Mouse (Mus musculus) stomach, postnatal 0 days (tissue): ENCODE data around the gene Ptpn11. TPM values are rescaled to one million over a fixed set of nuclear protein-coding genes. Genes with fewer than 3 reads are reported as not detected.

ENCODE experiments used
- ATAC-seq: fragments of 200-750 bp; cut with Nextera tagmentation; 2 replicates; pipeline ENCODE4 v1.8.0; 2017; ENCODE audit not compliant: low FRiP score, low TSS enrichment
- DNase-seq: peaks from one replicate; pipeline ENCODE4 v3.0.0-alpha.2; 2016; ENCODE audit warnings: low spot score
- H3K27ac ChIP-seq: fragments of 300-500 bp; sonication (generic); replicated peaks from 2 replicates; pipeline ENCODE4 v1.5.1; 2014; ENCODE audit warnings: mild to moderate bottlenecking, control low read depth
- H3K27me3 ChIP-seq: fragments of 300-500 bp; sonication (generic); 2 replicates; pipeline ENCODE4 v1.6.1; 2014; ENCODE audit warnings: low read length; ENCODE audit not compliant: control insufficient read depth, insufficient read depth
- H3K36me3 ChIP-seq: fragments of 300-500 bp; sonication (generic); 2 replicates; pipeline ENCODE4 v1.6.1; 2014; ENCODE audit warnings: low read length, mixed read lengths; ENCODE audit not compliant: control insufficient read depth, insufficient read depth
- H3K4me1 ChIP-seq: fragments of 300-500 bp; sonication (generic); replicated peaks from 2 replicates; pipeline ENCODE4 v1.6.1; 2014; ENCODE audit warnings: antibody characterized with exemption; ENCODE audit not compliant: control insufficient read depth, insufficient read depth
- H3K4me2 ChIP-seq: fragments of 300-500 bp; sonication (generic); replicated peaks from 2 replicates; pipeline ENCODE4 v1.6.1; 2014; ENCODE audit warnings: low read depth, mild to moderate bottlenecking, control low read depth, moderate library complexity
- H3K4me3 ChIP-seq: fragments of 300-500 bp; sonication (generic); 2 replicates; pipeline ENCODE4 v1.5.1; 2014; ENCODE audit warnings: low read depth, low read length, control low read depth
- H3K9ac ChIP-seq: fragments of 300-500 bp; sonication (generic); 2 replicates; pipeline ENCODE4 v1.6.1; 2014; ENCODE audit warnings: mild to moderate bottlenecking, low read length, control low read depth, mixed read lengths
- H3K9me3 ChIP-seq: fragments of 300-500 bp; sonication (generic); 2 replicates; pipeline ENCODE4 v1.6.1; 2016; ENCODE audit warnings: low read length; ENCODE audit not compliant: control insufficient read depth
- CTCF ChIP-seq: IDR thresholded peaks from 2 replicates; pipeline ENCODE4 v1.5.1; 2016; ENCODE audit warnings: antibody characterized with exemption, low read depth, mild to moderate bottlenecking, moderate library complexity
- EP300 ChIP-seq: optimal IDR thresholded peaks from 2 replicates; pipeline ENCODE3; 2016; ENCODE audit warnings: antibody characterized with exemption
- WGBS: fragments of 180-500 bp; shearing (Covaris S2); extraction: QIAGEN DNeasy Blood & Tissue Kit; methylation state at CpG from one replicate; pipeline ENCODE4 v1.1.7; 2014; 5-methylcytosine and 5-hydroxymethylcytosine counted together
- polyA plus RNA-seq: library from polyadenylated mRNA; unstranded; fragments of >200 nt; fragmentation: Nextera tagmentation; extraction: Ambion mirVana; gene quantifications from 2 replicates; pipeline ENCODE4 v1.2.1, GENCODE M21; 2015

Ptpn11 gene
- polyA plus RNA-seq, 1 experiment from 2014 or later, result 15.0 TPM

DNA sequence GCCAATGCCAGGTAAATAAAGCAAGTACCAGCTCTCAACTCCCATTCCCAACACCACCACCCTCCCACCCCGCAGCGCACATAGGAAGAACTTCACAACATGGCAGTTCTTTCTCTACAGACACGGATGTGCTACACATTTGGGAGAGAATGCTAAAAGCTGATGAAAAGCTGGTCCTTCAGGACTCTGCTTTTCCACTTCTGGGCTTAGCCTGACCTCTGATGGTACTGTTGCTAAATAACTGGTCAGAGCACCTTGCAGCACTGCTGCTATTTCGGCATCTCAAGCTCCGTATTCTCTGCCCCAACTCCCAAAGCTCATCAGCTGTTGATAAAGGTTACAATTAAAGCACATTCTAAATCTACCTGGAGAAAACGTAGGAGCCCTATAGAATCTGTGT, 24.3 kb downstream of the Ptpn11 start:
- Histone ChIP-seq H3K9ac (no peak overlapping the region), H3K36me3 (peaks cover 25% of the 10 kb centered on the region), H3K27me3 (no peaks in the 10 kb centered on the region), H3K4me3 (no peak overlapping the region), H3K27ac (no peak overlapping the region), H3K4me1 (no peaks in the 10 kb centered on the region), H3K4me2 (no peak overlapping the region), H3K9me3 (no peaks in the 10 kb centered on the region)
- TF ChIP-seq EP300, result no peak
- no peak for TF ChIP-seq CTCF
- 96% methylated on average over 6 of the region's 6 CpGs for WGBS
- ATAC-seq (no peak), DNase-seq (no peak)

DNA sequence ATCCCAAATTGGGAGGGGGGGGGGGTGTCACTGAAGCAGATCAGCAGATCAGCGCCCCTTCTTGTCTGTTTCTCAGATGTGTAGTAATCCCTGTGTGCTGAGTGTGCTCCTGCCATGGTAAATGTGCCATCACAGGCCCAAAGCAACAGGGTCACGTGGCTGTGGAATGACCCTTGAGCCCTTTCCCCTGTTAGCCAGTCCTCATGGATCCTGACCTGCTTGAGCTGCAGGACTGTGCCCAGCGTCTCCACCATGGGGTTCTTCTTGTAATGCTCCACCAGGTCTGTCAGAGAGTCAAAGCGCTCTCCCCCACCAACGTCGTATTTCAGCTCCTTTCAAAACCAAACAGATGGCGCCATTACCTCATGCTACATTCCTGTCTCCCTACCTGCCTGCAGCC, 28.3 kb downstream of the Ptpn11 start:
- TF ChIP-seq CTCF (no peak), EP300 (no peak)
- DNase-seq (no peak), ATAC-seq (no peak)
- Histone ChIP-seq H3K4me3 (no peak overlapping the region), H3K36me3 (peaks cover 28% of the 10 kb centered on the region), H3K9me3 (no peaks in the 10 kb centered on the region), H3K4me1 (no peaks in the 10 kb centered on the region), H3K4me2 (no peak overlapping the region), H3K27me3 (no peaks in the 10 kb centered on the region), H3K9ac (no peak overlapping the region), H3K27ac (no peak overlapping the region)
- WGBS, result 78% methylated on average over 7 of the region's 7 CpGs

DNA sequence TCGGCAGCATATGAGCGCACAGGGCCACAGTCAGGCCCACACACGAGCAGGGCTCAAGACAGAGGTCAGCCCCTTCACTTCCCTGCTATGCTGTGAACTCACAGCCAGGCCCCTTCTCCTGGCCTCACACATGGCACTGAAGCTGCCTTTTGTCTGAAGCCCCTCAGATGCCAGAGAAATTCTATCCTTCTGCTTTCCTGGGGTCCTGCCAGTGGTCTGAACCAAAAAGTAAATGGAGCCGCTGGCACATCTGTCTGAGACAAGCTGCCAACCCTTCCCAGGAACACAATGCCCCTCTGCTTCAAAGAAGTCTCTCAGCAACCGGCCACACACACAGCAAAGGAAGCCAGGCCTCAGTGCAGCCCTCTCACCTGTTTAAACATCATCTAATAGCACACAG, 28.9 kb downstream of the Ptpn11 start:
- WGBS, result 79% methylated on average over 5 of the region's 5 CpGs
- no peak for TF ChIP-seq EP300
- TF ChIP-seq CTCF, result no peak
- Histone ChIP-seq H3K36me3 (peaks cover 26% of the 10 kb centered on the region), H3K27me3 (no peaks in the 10 kb centered on the region), H3K27ac (no peak overlapping the region), H3K4me3 (no peak overlapping the region), H3K4me2 (no peak overlapping the region), H3K4me1 (no peaks in the 10 kb centered on the region), H3K9ac (no peak overlapping the region), H3K9me3 (no peaks in the 10 kb centered on the region)
- ATAC-seq (no peak), DNase-seq (no peak)

DNA sequence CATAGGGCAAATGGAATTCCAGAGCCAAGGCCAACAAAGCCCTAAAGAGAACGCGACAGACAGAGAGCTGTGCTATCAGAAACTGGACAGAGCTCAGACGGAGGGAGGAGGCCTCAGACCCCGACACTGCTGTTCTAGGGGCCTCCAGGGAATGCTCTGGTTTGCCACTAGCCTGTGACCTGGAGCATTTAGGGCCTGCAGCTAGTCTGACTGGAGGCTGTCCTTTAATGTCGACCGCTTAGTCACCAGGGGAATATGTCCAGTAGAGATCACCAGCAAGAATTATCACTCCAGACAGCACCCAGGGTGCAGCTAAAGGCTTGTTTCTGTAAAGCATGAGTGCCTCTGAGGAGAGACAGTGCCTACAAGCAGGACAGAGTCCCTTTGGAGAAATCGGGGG, 32.2 kb downstream of the Ptpn11 start:
- DNase-seq (no peak), ATAC-seq (no peak)
- no peaks in the 10 kb centered on the region for H3K4me1 ChIP-seq
- H3K4me2 ChIP-seq, result no peak overlapping the region
- no peak overlapping the region for H3K4me3 ChIP-seq
- no peak overlapping the region for H3K27ac ChIP-seq
- TF ChIP-seq EP300, result no peak
- TF ChIP-seq CTCF, result no peak
- H3K9ac ChIP-seq, result no peak overlapping the region
- H3K27me3 ChIP-seq, result no peaks in the 10 kb centered on the region
- no peaks in the 10 kb centered on the region for H3K9me3 ChIP-seq
- H3K36me3 ChIP-seq, result peaks cover 16% of the 10 kb centered on the region
- 88% methylated on average over 7 of the region's 7 CpGs for WGBS

DNA sequence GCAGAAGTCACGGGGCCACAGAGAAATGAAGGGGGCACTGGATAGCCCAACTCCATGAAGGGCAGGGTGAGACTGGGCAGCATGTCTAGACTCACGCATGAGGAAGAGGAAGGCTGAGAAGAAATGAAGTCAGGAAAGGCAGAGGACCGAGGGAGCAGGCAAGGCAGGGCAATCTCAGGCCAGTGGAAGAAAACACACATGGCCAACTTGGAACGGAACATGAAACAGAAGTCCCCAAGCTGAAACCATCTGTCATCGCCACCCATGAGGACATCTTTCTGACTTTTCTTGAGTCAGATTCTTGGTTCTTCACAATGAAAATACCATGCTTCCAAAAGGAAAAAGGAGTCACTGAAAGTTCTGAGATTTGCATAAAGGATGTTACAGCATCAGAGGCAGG, 33.7 kb downstream of the Ptpn11 start:
- TF ChIP-seq EP300 (no peak), CTCF (no peak)
- Histone ChIP-seq H3K36me3 (peaks cover 15% of the 10 kb centered on the region), H3K9ac (no peak overlapping the region), H3K4me2 (no peak overlapping the region), H3K4me1 (no peaks in the 10 kb centered on the region), H3K9me3 (no peaks in the 10 kb centered on the region), H3K27ac (no peak overlapping the region), H3K4me3 (no peak overlapping the region), H3K27me3 (no peaks in the 10 kb centered on the region)
- 94% methylated on average over 5 of the region's 5 CpGs for whole genome bisulfite sequencing
- no peak for DNase-seq
- no peak for ATAC-seq

DNA sequence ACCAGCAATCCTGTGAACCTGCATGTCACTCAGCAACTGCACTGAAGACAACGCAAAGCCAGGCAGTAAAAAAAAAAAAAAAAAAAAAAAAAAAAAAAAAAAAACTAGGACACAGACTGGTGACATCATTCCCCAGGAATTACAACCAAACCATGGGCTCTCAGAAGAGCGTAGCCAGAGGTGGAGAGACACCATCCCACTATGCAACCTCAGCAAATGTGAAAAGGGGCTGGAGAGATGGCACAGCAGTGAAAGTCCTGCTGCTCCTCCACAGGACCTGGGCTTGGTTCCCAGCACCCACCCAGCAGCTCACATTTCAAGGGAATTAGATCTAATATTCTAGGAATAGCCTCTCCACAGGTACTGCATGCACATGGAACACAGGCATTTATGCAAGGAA, 34.2 kb downstream of the Ptpn11 start:
- no peak for TF ChIP-seq EP300
- TF ChIP-seq CTCF, result no peak
- Histone ChIP-seq H3K9ac (no peak overlapping the region), H3K4me1 (no peaks in the 10 kb centered on the region), H3K27ac (no peak overlapping the region), H3K4me3 (no peak overlapping the region), H3K4me2 (no peak overlapping the region), H3K27me3 (no peaks in the 10 kb centered on the region), H3K9me3 (no peaks in the 10 kb centered on the region), H3K36me3 (peaks cover 11% of the 10 kb centered on the region)
- WGBS, result 36% methylated on average over 2 of the region's 2 CpGs
- DNase-seq (no peak), ATAC-seq (no peak)
